Mouse (Mus musculus): ENCODE data around the gene Cldn18.

DNA sequence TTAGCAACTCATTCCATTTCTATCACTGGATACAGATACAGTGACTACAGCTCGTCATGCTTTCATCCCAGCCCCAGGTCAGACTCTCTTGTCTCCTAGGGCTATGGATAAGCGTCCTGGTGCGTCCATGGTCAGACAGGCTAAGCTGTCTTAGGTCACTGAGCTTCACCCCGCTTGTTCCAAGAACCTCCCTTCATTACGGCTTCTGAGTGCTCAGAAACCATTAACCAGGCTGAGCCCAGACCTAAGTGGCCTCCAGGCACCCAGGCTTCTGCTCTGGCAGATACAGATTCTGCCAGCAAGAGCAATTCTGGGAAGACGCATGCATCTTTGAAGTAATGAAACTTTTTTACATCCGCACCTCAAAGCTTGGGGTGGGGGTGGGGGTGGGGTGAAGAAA, 26.7 kb downstream of the Cldn18 start:
- TF ChIP-seq CTCF (IDR thresholded peaks at IDR 0.05; ENCODE audit: low read depth) (no peak), EP300 (IDR thresholded peaks at IDR 0.05; ENCODE audit: low read depth) (no peak)
